Comparison of ENCODE assay signal across 13 mouse cellular contexts in the genomic region with DNA sequence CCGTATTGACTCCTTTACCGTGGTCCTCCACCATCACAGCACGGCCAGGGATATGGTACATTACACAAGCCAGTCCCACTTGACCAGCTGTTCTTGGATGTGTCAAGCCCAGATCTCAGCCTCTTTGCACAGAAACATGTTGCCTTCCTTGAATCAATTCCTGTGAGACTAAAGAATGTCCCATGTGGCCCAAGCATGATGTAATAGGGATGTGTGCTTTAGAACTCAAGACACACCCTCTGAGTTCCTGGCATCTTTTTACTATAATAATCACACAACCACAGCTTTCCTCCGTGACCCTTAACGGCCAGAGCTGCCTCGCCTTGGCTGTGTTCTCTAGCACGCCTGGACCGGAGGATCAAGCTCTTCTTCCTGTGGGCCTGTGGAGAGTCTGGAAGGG.
DNase-seq lines count a peak whose midpoint lies in the region; ATAC-seq and TF ChIP-seq lines count a peak whose summit lies in the region.
"Had no signal": no experiment of that assay in that cellular context is flagged by ENCODE, and none has a peak within 500 bp of the region (broad histone marks: within the 10 kb centered on the region; RNA-seq: fewer than 3 reads in every experiment).

No protein-coding gene starts in this region.

- no peak for TF ChIP-seq CTCF in gastrocnemius, adult 2 months (IDR thresholded peaks at IDR 0.05)
- TF ChIP-seq CTCF in C2C12 (IDR thresholded peaks at IDR 0.05; ENCODE audit: control insufficient read depth, insufficient read depth, insufficient read length): no peak

- intact Hi-C loops in gastrocnemius, adult 2 months (cut with DNase I): no loop called here

- H3K4me1 ChIP-seq in lung, embryonic 15.5 days: peaks cover 20% of the 10 kb centered on the region
- H3K4me1 ChIP-seq: hindbrain, embryonic 15.5 days had no signal

- H3K27ac ChIP-seq in gastrocnemius, adult 2 months: peak overlapping the region; percentile 74
- H3K27ac ChIP-seq in lung, embryonic 15.5 days: 0 out of 2 replicates have a peak overlapping the region, but pooled peaks have one; percentile 7
- H3K27ac ChIP-seq: hindbrain, embryonic 15.5 days had no signal

- H3K79me3 ChIP-seq in C2C12 (ENCODE audit: low read depth): no peaks in the 10 kb centered on the region

- DNase-seq in gastrocnemius, adult 2 months: peak; percentile 72
- no peak for DNase-seq in gastrocnemius, postnatal 4 days (ENCODE audit: low spot score in 2 of 2)
- DNase-seq in gastrocnemius, postnatal 25 days: peak; percentile 71
- DNase-seq in left cerebral cortex, adult 18-20 months (ENCODE audit: low spot score in 2 of 2): no peak
- DNase-seq in liver: no peak
- DNase-seq in cerebellum, adult 11-12 months: no peak
- DNase-seq: cerebellum, adult 9-10 months; layer of hippocampus, postnatal 36 days; retina, postnatal 1 day had no signal

- ATAC-seq in lung, embryonic 15.5 days (ENCODE audit: borderline replicate concordance, extremely low read depth, low FRiP score, low TSS enrichment): no peak

- H3K9me3 ChIP-seq in lung, embryonic 15.5 days: no peaks in the 10 kb centered on the region
- H3K9me3 ChIP-seq: hindbrain, embryonic 15.5 days had no signal

- no peak overlapping the region for H3K4me3 ChIP-seq in gastrocnemius, adult 2 months
- no peak overlapping the region for H3K4me3 ChIP-seq in C2C12 (ENCODE audit: insufficient read depth, poor library complexity, severe bottlenecking)
- H3K4me3 ChIP-seq in lung, embryonic 15.5 days: no peak overlapping the region
- H3K4me3 ChIP-seq: erythroblast, embryonic 14.5 days; hindbrain, embryonic 15.5 days had no signal

- H3K9ac ChIP-seq in lung, embryonic 15.5 days: no peak overlapping the region
- H3K9ac ChIP-seq: hindbrain, embryonic 15.5 days had no signal

- no peak overlapping the region for H3K4me2 ChIP-seq in lung, embryonic 15.5 days
- H3K4me2 ChIP-seq: hindbrain, embryonic 15.5 days had no signal

- WGBS in lung, embryonic 15.5 days: 58% methylated on average over 8 of the region's 8 CpGs

- H3K36me3 ChIP-seq in C2C12 (ENCODE audit: control insufficient read depth, insufficient read depth): no peaks in the 10 kb centered on the region
- no peaks in the 10 kb centered on the region for H3K36me3 ChIP-seq in lung, embryonic 15.5 days
- H3K36me3 ChIP-seq: hindbrain, embryonic 15.5 days had no signal

- no peaks in the 10 kb centered on the region for H3K79me2 ChIP-seq in C2C12 (ENCODE audit: control insufficient read depth, insufficient read depth)

- no peak overlapping the region for H3ac ChIP-seq in C2C12 (ENCODE audit: control insufficient read depth, insufficient read length, low read depth)

- no peaks in the 10 kb centered on the region for H3K27me3 ChIP-seq in C2C12 (ENCODE audit: control insufficient read depth, insufficient read depth, insufficient read length)
- no peaks in the 10 kb centered on the region for H3K27me3 ChIP-seq in lung, embryonic 15.5 days
- H3K27me3 ChIP-seq: hindbrain, embryonic 15.5 days had no signal

TF ChIP-seq in C2C12, 6 proteins besides CTCF, POLR2A, EP300 and RAD21:
- TF ChIP-seq CEBPB (IDR thresholded peaks at IDR 0.05; ENCODE audit: low read depth) (peak; percentile 36), FOSL1 (IDR thresholded peaks at IDR 0.05; ENCODE audit: insufficient read depth, low read length, poor library complexity, severe bottlenecking) (no peak)

Comparison
In these comparisons a context has a peak if more than half of its experiments do, and no peak if none do; other contexts are left out.
1. DNase-seq: peak in gastrocnemius, adult 2 months (single experiment) and gastrocnemius, postnatal 25 days (single experiment); none in gastrocnemius, postnatal 4 days (0 of 2), left cerebral cortex, adult 18-20 months (0 of 2), liver (single experiment) and cerebellum, adult 11-12 months (single experiment).